Mouse (Mus musculus) MEL (cell line): ENCODE measurements around the gene Ahsa1. TPM values are rescaled to one million over a fixed set of nuclear protein-coding genes. Genes with fewer than 3 reads are reported as not detected.

Experiments
- DNase-seq: peaks from one replicate; pipeline ENCODE4 v3.0.0; 2011; ENCODE audit warnings: low read depth, low spot score
- H3K27ac ChIP-seq: 2 replicates; pipeline ENCODE4 v1.5.1; 2012; ENCODE audit warnings: low read depth, mild to moderate bottlenecking, control low read depth, low read length, moderate library complexity; ENCODE audit not compliant: control insufficient read depth
- H3K27me3 ChIP-seq, 2 experiments: fragments of 150-350 bp in 1 of 2; sonication (generic) in 1 of 2; 2 replicates each; pipeline ENCODE4 v1.6.1; 2012; ENCODE audit warnings: low read length in 2 of 2, mild to moderate bottlenecking in 2 of 2, improper control_type of control experiment in 1 of 2, moderate library complexity in 1 of 2; ENCODE audit not compliant: insufficient read depth in 2 of 2, control insufficient read depth in 1 of 2
- H3K36me3 ChIP-seq, 2 experiments: 2 replicates each; pipeline ENCODE4 v1.6.1; 2012 to 2014; ENCODE audit warnings: low read length in 2 of 2, improper control_type of control experiment in 1 of 2, inconsistent platforms in 1 of 2, mild to moderate bottlenecking in 1 of 2; ENCODE audit not compliant: insufficient read depth in 2 of 2, control insufficient read depth in 1 of 2
- H3K4me1 ChIP-seq, 2 experiments: fragments of 150-350 bp in 1 of 2; sonication (generic) in 1 of 2; 2 replicates each; pipeline ENCODE4 v1.6.1; 2012; ENCODE audit warnings: low read length in 2 of 2, improper control_type of control experiment in 1 of 2, mild to moderate bottlenecking in 1 of 2; ENCODE audit not compliant: insufficient read depth in 2 of 2, control insufficient read depth in 1 of 2
- H3K4me3 ChIP-seq, 2 experiments: fragments of 150-350 bp in 1 of 2; sonication (generic) in 1 of 2; 2 replicates each; pipeline ENCODE4 v1.5.1; 2012; ENCODE audit warnings: low read depth in 2 of 2, low read length in 2 of 2, mild to moderate bottlenecking in 2 of 2, moderate library complexity in 2 of 2, control low read depth in 1 of 2, improper control_type of control experiment in 1 of 2; ENCODE audit not compliant: control insufficient read depth in 1 of 2, insufficient read depth in 1 of 2
- H3K79me2 ChIP-seq: 2 replicates; pipeline ENCODE4 v1.6.1; 2012; ENCODE audit warnings: mild to moderate bottlenecking, low read length, moderate library complexity; ENCODE audit not compliant: control insufficient read depth, poor library complexity, insufficient read depth
- H3K9ac ChIP-seq: 2 replicates; pipeline ENCODE4 v1.6.1; 2012; ENCODE audit warnings: low read depth, mild to moderate bottlenecking, control low read depth, low read length, moderate library complexity; ENCODE audit not compliant: control insufficient read depth, poor library complexity, severe bottlenecking
- H3K9me3 ChIP-seq: fragments of 150-350 bp; sonication (generic); replicated peaks from 2 replicates; pipeline ENCODE4 v1.6.1; 2012; ENCODE audit warnings: mild to moderate bottlenecking, low read length, improper control_type of control experiment, moderate library complexity; ENCODE audit not compliant: insufficient read depth
- CHD1 ChIP-seq: IDR thresholded peaks from 2 replicates; pipeline ENCODE4 v1.6.1; 2012; ENCODE audit warnings: low read depth, mild to moderate bottlenecking, inconsistent platforms, low read length, improper control_type of control experiment
- E2F4 ChIP-seq: IDR thresholded peaks from 2 replicates; pipeline ENCODE4 v1.6.1; 2011; ENCODE audit warnings: low read depth, low read length, improper control_type of control experiment, borderline replicate concordance
- EP300 ChIP-seq, 2 experiments: IDR thresholded peaks; 2 replicates each; pipeline ENCODE4 v1.6.1; 2011; ENCODE audit warnings: improper control_type of control experiment in 2 of 2, low read length in 2 of 2, low read depth in 1 of 2, mild to moderate bottlenecking in 1 of 2
- JUND ChIP-seq: IDR thresholded peaks from 2 replicates; pipeline ENCODE4 v1.6.1; 2011; ENCODE audit warnings: low read depth, mild to moderate bottlenecking, improper control_type of control experiment, low read length
- KAT2A ChIP-seq: conservative IDR thresholded peaks from 2 replicates; pipeline ENCODE4 v1.6.1; 2012; ENCODE audit warnings: low read depth, low read length, improper control_type of control experiment, inconsistent platforms
- MAX ChIP-seq: IDR thresholded peaks from 2 replicates; pipeline ENCODE4 v1.6.1; 2011; ENCODE audit warnings: low read length, improper control_type of control experiment
- MAZ ChIP-seq: IDR thresholded peaks from 2 replicates; pipeline ENCODE4 v1.6.1; 2012; ENCODE audit warnings: low read depth, mild to moderate bottlenecking, inconsistent platforms, low read length, improper control_type of control experiment
- MEF2A ChIP-seq: IDR thresholded peaks from 2 replicates; pipeline ENCODE4 v1.6.1; 2014; ENCODE audit warnings: low read depth, mild to moderate bottlenecking, inconsistent platforms, low read length, improper control_type of control experiment; ENCODE audit not compliant: poor library complexity, insufficient replicate concordance, severe bottlenecking; ENCODE audit errors: extremely low read depth
- MXI1 ChIP-seq: IDR thresholded peaks from 2 replicates; pipeline ENCODE4 v1.6.1; 2011; ENCODE audit warnings: mild to moderate bottlenecking, low read depth, low read length, improper control_type of control experiment
- POLR2A ChIP-seq, 2 experiments: IDR thresholded peaks; 2 replicates each; pipeline ENCODE4 v1.6.1; 2011 to 2012; ENCODE audit warnings: low read length in 2 of 2, mild to moderate bottlenecking in 2 of 2, control low read depth in 1 of 2, improper control_type of control experiment in 1 of 2, low read depth in 1 of 2, moderate library complexity in 1 of 2; ENCODE audit not compliant: control insufficient read depth in 1 of 2, insufficient read depth in 1 of 2, poor library complexity in 1 of 2
- POLR2AphosphoS2 ChIP-seq: IDR thresholded peaks from 2 replicates; pipeline ENCODE4 v1.6.1; 2011; ENCODE audit warnings: low read length, improper control_type of control experiment
- POLR2AphosphoS5 ChIP-seq: IDR thresholded peaks from 2 replicates; pipeline ENCODE4 v1.6.1; 2012; ENCODE audit warnings: low read depth, borderline replicate concordance, mild to moderate bottlenecking, inconsistent platforms, low read length, moderate library complexity, mixed read lengths
- RAD21 ChIP-seq: IDR thresholded peaks from 2 replicates; pipeline ENCODE4 v1.6.1; 2011; ENCODE audit warnings: mild to moderate bottlenecking, low read depth, low read length, improper control_type of control experiment
- SIN3A ChIP-seq: IDR thresholded peaks from 2 replicates; pipeline ENCODE4 v1.6.1; 2012; ENCODE audit warnings: low read length, improper control_type of control experiment, inconsistent platforms
- UBTF ChIP-seq: IDR thresholded peaks from 2 replicates; pipeline ENCODE4 v1.6.1; 2012; ENCODE audit warnings: low read depth, mild to moderate bottlenecking, inconsistent platforms, low read length, improper control_type of control experiment, moderate library complexity, borderline replicate concordance; ENCODE audit not compliant: insufficient read depth
- ZC3H11A ChIP-seq: IDR thresholded peaks from 2 replicates; pipeline ENCODE4 v1.6.1; 2012; ENCODE audit warnings: low read depth, mild to moderate bottlenecking, inconsistent platforms, low read length, improper control_type of control experiment
- ZKSCAN1 ChIP-seq: IDR thresholded peaks from 2 replicates; pipeline ENCODE4 v1.6.1; 2012; ENCODE audit warnings: low read depth, mild to moderate bottlenecking, inconsistent platforms, low read length, improper control_type of control experiment, moderate library complexity
- ZMIZ1 ChIP-seq: IDR thresholded peaks from 2 replicates; pipeline ENCODE4 v1.6.1; 2012; ENCODE audit warnings: low read depth, mild to moderate bottlenecking, inconsistent platforms, low read length, improper control_type of control experiment, moderate library complexity
- ZNF384 ChIP-seq: IDR thresholded peaks from 2 replicates; pipeline ENCODE4 v1.6.1; 2012; ENCODE audit warnings: low read depth, mild to moderate bottlenecking, inconsistent platforms, low read length, improper control_type of control experiment
- polyA plus RNA-seq, 2 experiments: library from polyadenylated mRNA; stranded (reverse) in 1 of 2; unstranded in 1 of 2; fragments of >175 nt in 1 of 2; fragments of >200 nt in 1 of 2; gene quantifications; 2 replicates each; pipeline versions ENCODE4 v1.2.1 to v1.2.4; 2012; ENCODE audit warnings: low replicate concordance in 2 of 2, low read depth in 1 of 2; ENCODE audit not compliant: insufficient read length in 2 of 2, insufficient read depth in 1 of 2, missing spikeins in 1 of 2
- total RNA-seq: library from RNA; depleted of rRNA; stranded (reverse); fragments of 300-350 nt; gene quantifications from 2 replicates; pipeline ENCODE4 v1.2.3, GENCODE M21; 2012

The Ahsa1 gene
- total and polyA plus RNA-seq, 3 experiments = 403 to 424 TPM; not detected in 1

DNA sequence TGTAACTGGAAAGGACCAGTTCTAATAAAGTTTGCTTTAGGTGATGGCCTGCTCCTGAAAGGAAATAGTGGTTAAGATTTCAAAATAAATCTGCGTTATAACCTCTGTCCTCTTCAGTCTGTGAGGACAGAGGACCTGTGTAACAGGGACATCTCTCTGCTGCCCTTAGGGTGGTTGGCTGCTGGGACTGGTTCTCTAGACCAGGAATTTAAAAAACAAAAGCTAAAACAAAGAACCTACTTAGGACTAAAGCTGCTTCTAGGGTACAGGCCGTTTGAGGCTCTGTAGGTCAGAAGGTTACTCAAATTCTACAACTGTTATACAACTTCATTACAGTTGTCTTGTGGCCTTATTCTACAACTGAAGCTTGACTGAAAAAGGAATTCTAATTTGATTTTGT is 46.8 kb downstream of the Ahsa1 start:
- peaks cover 0 to 6% of the 10 kb centered on the region in 2 experiments; a peak in 2 of 4 replicates for H3K36me3 ChIP-seq

GRCm38 (mm10) chr12:87317951-87318350 is 51.7 kb downstream of the Ahsa1 start:
- Histone ChIP-seq H3K27me3 (no peaks in the 10 kb centered on the region), H3K9me3 (no peaks in the 10 kb centered on the region), H3K4me1 (no peaks in the 10 kb centered on the region), H3K4me3 (no peak overlapping the region), H3K27ac (no peak overlapping the region), H3K36me3 (no peaks in the 10 kb centered on the region; a peak in 1 of 4 replicates), H3K9ac (no peak overlapping the region), H3K79me2 (no peaks in the 10 kb centered on the region)
- no peak for DNase-seq
- TF ChIP-seq EP300 (IDR thresholded peaks at IDR 0.05; ENCODE audit: low read depth in 1 of 2, low read length in 2 of 2) (no peak), ZC3H11A (no peak), CHD1 (no peak), UBTF (no peak), ZKSCAN1 (no peak), MAX (no peak), KAT2A (no peak), MAZ (no peak), RAD21 (no peak), POLR2AphosphoS5 (no peak), E2F4 (no peak), POLR2A (IDR thresholded peaks at IDR 0.05; ENCODE audit: control insufficient read depth in 1 of 2, insufficient read depth in 1 of 2, low read depth in 1 of 2, low read length in 2 of 2, poor library complexity in 1 of 2) (no peak), POLR2AphosphoS2 (no peak), ZNF384 (no peak), MXI1 (no peak), MEF2A (no peak), SIN3A (no peak)

More for the DNA sequence above, 46.8 kb downstream of the Ahsa1 start:
- H3K4me3 ChIP-seq = no peak overlapping the region
- DNase-seq = no peak
- H3K27me3 ChIP-seq = no peaks in the 10 kb centered on the region
- H3K27ac ChIP-seq = no peak overlapping the region
- H3K9me3 ChIP-seq = no peaks in the 10 kb centered on the region
- H3K4me1 ChIP-seq = no peaks in the 10 kb centered on the region
- TF ChIP-seq POLR2AphosphoS2 (no peak), KAT2A (no peak), ZNF384 (no peak), JUND (no peak), MAX (no peak), ZMIZ1 (no peak)
- H3K9ac ChIP-seq = no peak overlapping the region
- H3K79me2 ChIP-seq = no peaks in the 10 kb centered on the region
